Mouse (Mus musculus): ENCODE measurements around the gene Fat3. TPM values are rescaled to one million over a fixed set of nuclear protein-coding genes. Genes with fewer than 3 reads are reported as not detected.

Fat3 gene
- polyA plus RNA-seq, 1 experiment = not detected

DNA sequence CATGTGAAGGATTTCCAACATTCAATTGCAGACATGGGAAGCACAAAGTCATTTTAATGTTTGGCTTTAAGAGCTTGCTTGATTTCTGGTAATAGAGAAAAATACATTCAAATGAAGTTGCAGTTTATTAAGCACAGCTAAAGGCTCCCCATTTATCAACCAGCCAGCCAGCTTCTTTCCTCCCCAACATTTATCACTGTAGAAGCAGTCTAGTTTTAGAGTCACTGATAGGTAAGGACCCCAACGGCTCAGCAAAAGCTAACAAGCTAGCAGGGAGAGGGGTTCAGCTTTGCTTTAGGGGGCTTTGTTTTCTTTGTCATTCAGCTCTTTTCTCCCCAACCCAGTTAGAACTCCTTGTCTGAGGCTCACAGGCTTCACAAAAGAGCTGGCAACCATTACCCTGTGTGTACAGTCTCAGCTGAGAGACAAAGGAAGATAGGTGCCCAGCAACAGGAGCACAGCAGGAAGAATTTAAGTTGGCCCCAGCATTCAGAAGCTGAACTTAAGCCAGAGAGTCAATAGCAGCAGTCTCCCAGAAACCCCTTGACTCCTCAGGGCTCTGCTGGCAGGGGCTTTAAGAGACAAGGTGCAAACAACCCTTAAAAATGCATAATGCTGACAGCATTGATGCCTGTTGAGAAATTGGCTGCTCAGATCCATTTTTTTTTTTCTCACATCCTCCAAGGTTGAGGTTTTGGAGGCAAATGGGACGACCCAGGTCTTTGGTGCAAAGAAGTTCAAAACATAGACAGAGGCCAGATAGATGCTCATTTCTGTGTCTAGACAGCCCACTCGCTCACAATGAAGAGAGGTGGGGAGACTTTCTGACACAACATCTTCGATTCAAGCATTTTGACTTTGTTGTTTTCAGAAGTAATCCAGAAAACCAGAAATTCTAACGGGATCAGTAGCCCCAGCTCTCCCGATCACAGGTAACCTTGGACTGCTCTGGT lies 102.1 kb downstream of the Fat3 start:
- WGBS = 68% methylated on average over 6 of the region's 6 CpGs
- Histone ChIP-seq H3K4me3 (replicated peaks; ENCODE audit: control insufficient read depth, low read depth, low read length) (no peak overlapping the region), H3K27ac (ENCODE audit: control insufficient read depth, insufficient read depth, low read depth, low read length, poor library complexity) (no peak overlapping the region), H3K4me1 (ENCODE audit: control insufficient read depth, insufficient read depth, low read length) (no peaks in the 10 kb centered on the region)
- TF ChIP-seq POLR2A (IDR thresholded peaks at IDR 0.05; ENCODE audit: borderline replicate concordance, control insufficient read depth, low read depth, low read length) (no peak), CTCF (IDR thresholded peaks at IDR 0.05; ENCODE audit: control insufficient read depth, insufficient read depth, low read length) (no peak)

DNA sequence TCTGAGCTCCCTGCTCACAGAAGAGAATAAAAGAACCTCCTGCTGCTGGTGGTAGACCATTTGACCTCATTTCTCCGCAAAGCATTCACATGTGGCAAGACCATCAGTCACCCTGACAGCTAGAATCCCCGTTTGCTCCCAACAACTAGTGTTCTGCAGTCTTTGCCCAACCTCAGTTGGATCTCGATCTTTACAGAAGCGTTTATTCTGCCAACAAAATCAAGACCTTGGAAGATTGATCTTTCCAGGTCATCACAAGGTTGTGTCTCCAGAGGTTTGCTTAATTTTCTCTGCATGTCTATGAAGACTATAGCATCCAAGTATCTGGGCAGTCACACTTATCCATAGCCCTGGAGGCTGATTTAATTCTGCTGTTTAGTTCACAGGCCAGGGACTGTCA lies 111.9 kb downstream of the Fat3 start:
- no peak for TF ChIP-seq POLR2A (IDR thresholded peaks at IDR 0.05; ENCODE audit: borderline replicate concordance, control insufficient read depth, low read depth, low read length)
- TF ChIP-seq CTCF (IDR thresholded peaks at IDR 0.05; ENCODE audit: control insufficient read depth, insufficient read depth, low read length) = no peak
- Histone ChIP-seq H3K27ac (ENCODE audit: control insufficient read depth, insufficient read depth, low read depth, low read length, poor library complexity) (no peak overlapping the region), H3K4me1 (ENCODE audit: control insufficient read depth, insufficient read depth, low read length) (no peaks in the 10 kb centered on the region), H3K4me3 (replicated peaks; ENCODE audit: control insufficient read depth, low read depth, low read length) (no peak overlapping the region)
- 57% methylated on average over 4 of the region's 4 CpGs for WGBS

DNA sequence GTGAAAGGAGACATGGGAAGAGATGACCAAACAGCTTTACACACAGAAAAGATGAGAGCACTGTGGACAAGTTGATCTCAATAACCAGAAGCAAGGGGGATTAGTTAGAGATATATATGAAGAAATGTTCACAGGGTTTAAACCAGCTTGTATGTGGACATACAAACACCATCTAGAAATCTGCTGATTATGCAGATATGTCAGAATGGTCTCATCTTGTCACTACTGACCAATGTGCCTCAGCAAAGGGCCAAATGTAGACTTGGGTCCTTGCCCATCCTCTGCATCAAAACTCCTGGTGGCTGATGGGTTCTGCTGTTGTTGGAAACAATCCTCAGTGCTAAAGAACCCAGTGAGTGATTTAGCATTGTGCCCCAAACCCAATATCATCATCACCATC lies 113.6 kb downstream of the Fat3 start:
- no peak overlapping the region for H3K27ac ChIP-seq (ENCODE audit: control insufficient read depth, insufficient read depth, low read depth, low read length, poor library complexity)
- no peak for TF ChIP-seq CTCF (IDR thresholded peaks at IDR 0.05; ENCODE audit: control insufficient read depth, insufficient read depth, low read length)
- no peak for TF ChIP-seq POLR2A (IDR thresholded peaks at IDR 0.05; ENCODE audit: borderline replicate concordance, control insufficient read depth, low read depth, low read length)
- H3K4me3 ChIP-seq (replicated peaks; ENCODE audit: control insufficient read depth, low read depth, low read length) = no peak overlapping the region
- no peaks in the 10 kb centered on the region for H3K4me1 ChIP-seq (ENCODE audit: control insufficient read depth, insufficient read depth, low read length)

DNA sequence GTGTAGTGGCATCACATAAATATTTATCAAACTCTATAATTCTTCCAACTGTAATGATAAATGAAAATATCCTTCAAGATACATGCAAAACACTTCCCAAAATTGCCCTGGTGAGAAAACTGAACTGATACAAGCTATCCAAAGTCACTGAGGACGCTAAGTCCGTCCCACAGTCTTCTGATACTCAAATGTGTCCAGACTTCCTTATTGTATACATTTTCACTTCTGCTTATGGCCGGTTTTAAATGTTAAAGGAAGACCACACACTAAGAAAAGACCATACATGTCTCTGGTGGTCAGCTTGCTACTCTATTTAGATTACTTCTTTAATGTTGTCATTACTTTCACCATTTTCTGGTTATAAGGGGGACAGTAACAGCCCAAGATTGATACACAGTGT lies 137.4 kb downstream of the Fat3 start:
- TF ChIP-seq CTCF (IDR thresholded peaks at IDR 0.05; ENCODE audit: control insufficient read depth, insufficient read depth, low read length) = no peak
- TF ChIP-seq POLR2A (IDR thresholded peaks at IDR 0.05; ENCODE audit: borderline replicate concordance, control insufficient read depth, low read depth, low read length) = no peak
- no peaks in the 10 kb centered on the region for H3K4me1 ChIP-seq (ENCODE audit: control insufficient read depth, insufficient read depth, low read length)
- H3K27ac ChIP-seq (ENCODE audit: control insufficient read depth, insufficient read depth, low read depth, low read length, poor library complexity) = no peak overlapping the region
- no peak overlapping the region for H3K4me3 ChIP-seq (replicated peaks; ENCODE audit: control insufficient read depth, low read depth, low read length)
- 26% methylated on average over 3 of the region's 3 CpGs for WGBS

DNA sequence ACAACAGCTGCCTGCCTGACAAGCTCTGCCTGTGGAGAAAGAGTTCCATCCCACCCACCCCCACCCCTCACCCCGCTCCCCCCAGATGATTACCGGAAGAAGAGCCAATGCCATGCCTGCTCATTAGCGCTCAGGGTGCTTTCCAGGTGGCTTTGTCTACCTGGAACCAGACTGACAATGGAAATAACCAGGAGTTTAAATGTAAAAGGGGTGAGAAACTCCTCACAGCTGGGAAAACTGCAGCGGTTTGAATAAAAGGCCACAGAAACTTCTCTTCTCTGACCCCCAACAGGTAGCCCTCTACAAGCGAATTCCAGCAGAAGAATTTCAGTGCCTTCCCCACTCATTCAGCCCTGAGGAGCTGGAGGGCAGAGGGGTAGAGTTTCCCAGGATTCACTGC lies 139.3 kb downstream of the Fat3 start:
- no peak for TF ChIP-seq CTCF (IDR thresholded peaks at IDR 0.05; ENCODE audit: control insufficient read depth, insufficient read depth, low read length)
- no peak for TF ChIP-seq POLR2A (IDR thresholded peaks at IDR 0.05; ENCODE audit: borderline replicate concordance, control insufficient read depth, low read depth, low read length)
- H3K4me3 ChIP-seq (replicated peaks; ENCODE audit: control insufficient read depth, low read depth, low read length) = no peak overlapping the region
- no peak overlapping the region for H3K27ac ChIP-seq (ENCODE audit: control insufficient read depth, insufficient read depth, low read depth, low read length, poor library complexity)
- WGBS = 57% methylated on average over 5 of the region's 5 CpGs
- H3K4me1 ChIP-seq (ENCODE audit: control insufficient read depth, insufficient read depth, low read length) = no peaks in the 10 kb centered on the region

DNA sequence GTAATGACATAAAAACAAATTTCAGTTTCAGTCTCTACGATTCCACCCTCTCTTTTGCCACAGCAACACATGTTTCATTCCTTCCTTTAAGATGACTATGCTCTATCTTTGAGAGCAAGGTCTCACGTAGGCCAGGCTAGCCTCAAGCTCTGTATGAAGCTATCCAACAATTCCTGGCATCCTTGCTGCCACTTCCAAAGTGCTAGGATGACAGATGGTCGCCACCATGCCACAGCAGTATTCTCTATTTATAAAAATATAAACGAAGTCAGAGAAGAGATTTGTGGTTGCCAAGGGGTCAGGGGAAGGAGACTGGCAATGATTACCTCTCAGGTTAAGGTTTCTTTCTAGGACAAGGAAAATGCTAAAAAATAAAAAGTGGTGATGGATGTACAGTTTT lies 144.4 kb downstream of the Fat3 start:
- no peak overlapping the region for H3K27ac ChIP-seq (ENCODE audit: control insufficient read depth, insufficient read depth, low read depth, low read length, poor library complexity)
- no peak overlapping the region for H3K4me3 ChIP-seq (replicated peaks; ENCODE audit: control insufficient read depth, low read depth, low read length)
- TF ChIP-seq POLR2A (IDR thresholded peaks at IDR 0.05; ENCODE audit: borderline replicate concordance, control insufficient read depth, low read depth, low read length) (no peak), CTCF (IDR thresholded peaks at IDR 0.05; ENCODE audit: control insufficient read depth, insufficient read depth, low read length) (no peak)
- 61% methylated on average over 4 of the region's 4 CpGs for WGBS
- no peaks in the 10 kb centered on the region for H3K4me1 ChIP-seq (ENCODE audit: control insufficient read depth, insufficient read depth, low read length)

DNA sequence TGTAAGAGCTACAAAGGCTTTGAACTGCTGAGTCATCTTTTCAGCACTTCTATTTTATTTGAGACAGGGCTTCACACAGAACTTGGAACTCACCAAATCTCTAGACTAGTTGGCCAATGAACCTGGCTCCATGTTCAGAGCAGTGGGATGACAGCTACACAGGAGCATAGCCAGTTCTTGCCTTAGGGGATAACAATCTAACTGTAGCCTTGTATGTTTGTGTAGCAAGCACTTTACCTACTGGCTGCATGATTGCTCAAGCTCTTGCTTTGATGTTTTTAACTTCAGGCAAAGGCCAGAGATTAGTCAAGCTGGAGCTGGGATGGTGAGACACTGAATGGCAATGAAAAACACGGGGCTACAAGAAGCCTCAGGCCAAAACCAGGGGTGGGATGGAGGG lies 146.2 kb downstream of the Fat3 start:
- Histone ChIP-seq H3K4me1 (ENCODE audit: control insufficient read depth, insufficient read depth, low read length) (no peaks in the 10 kb centered on the region), H3K27ac (ENCODE audit: control insufficient read depth, insufficient read depth, low read depth, low read length, poor library complexity) (no peak overlapping the region), H3K4me3 (replicated peaks; ENCODE audit: control insufficient read depth, low read depth, low read length) (no peak overlapping the region)
- WGBS = 40% methylated on average over 1 of the region's 1 CpGs
- no peak for TF ChIP-seq CTCF (IDR thresholded peaks at IDR 0.05; ENCODE audit: control insufficient read depth, insufficient read depth, low read length)
- no peak for TF ChIP-seq POLR2A (IDR thresholded peaks at IDR 0.05; ENCODE audit: borderline replicate concordance, control insufficient read depth, low read depth, low read length)

DNA sequence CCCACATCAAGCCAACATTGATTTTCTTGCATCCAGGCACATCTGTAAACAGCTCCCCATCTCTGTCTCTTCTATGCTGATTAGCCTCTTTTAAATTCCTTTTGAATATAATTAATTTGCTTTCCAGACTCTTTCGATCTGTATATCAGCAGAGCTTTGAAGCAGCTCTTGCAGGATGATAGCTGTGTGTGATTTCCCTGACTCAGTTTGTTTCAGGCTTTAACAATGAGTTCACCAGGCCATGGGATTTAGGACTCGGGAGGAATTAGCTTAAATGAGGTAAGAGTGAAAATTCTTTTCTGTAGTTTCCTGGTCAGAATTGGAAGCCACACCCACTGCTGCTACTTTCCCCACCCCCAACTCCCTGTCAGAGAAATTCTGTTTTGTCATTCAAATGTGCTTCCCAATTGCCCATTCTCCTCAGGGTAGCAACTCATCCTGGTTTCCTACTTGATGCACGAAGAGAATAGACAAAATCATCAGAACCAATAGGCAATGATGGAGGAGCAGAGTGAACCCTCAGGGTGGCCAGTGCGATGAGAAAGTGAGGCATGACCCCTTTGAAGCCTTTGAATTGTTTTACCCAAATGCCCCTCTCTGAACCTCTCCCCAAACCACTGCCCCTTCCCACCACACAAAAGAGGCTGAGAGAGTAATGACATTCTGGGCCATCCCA lies 147.9 kb downstream of the Fat3 start:
- TF ChIP-seq CTCF (IDR thresholded peaks at IDR 0.05; ENCODE audit: control insufficient read depth, insufficient read depth, low read length) (no peak), POLR2A (IDR thresholded peaks at IDR 0.05; ENCODE audit: borderline replicate concordance, control insufficient read depth, low read depth, low read length) (no peak)
- Histone ChIP-seq H3K4me1 (ENCODE audit: control insufficient read depth, insufficient read depth, low read length) (no peaks in the 10 kb centered on the region), H3K27ac (ENCODE audit: control insufficient read depth, insufficient read depth, low read depth, low read length, poor library complexity) (no peak overlapping the region), H3K4me3 (replicated peaks; ENCODE audit: control insufficient read depth, low read depth, low read length) (no peak overlapping the region)
- WGBS = 62% methylated on average over 4 of the region's 4 CpGs

All from bone marrow, adult 2 months (tissue).